Mouse (Mus musculus): ENCODE measurements around the gene Hipk4.

The Hipk4 gene

GRCm38 (mm10) chr7:27541922-27542321 is 18.9 kb downstream of the Hipk4 start:
- DNase-seq, result no peak

DNA sequence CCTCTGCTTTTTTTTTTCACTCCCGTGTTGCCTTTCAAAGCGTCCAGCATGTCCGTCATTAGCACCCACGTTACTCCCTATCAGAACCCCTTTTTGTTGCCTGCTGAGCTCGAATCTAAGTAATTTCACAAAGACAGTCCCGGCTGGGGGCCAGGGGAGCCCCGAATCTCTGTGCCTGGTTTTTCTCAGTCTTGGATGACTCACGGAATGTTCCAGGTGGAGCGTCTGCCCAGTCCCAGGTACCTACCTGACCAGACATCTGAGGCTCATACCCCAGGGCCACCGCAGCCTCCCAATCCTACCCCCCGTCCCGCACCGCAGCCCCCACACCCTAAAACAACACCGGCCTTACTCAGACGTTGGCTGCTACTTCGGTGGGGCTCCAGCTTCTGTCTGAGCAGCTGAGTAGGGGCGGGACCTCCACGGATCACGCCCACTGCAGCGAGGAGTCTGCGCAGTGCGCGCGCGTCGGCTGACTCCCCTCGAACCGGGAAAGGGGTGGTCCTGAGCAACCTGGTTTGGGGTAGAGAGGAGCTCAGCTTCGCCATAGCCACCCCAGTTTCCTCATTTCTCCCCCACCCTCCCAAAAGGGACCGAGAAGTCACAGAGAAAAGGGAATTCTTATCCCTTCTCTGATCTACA is 19.4 kb downstream of the Hipk4 start:
- peak; percentile 94 for DNase-seq

DNA sequence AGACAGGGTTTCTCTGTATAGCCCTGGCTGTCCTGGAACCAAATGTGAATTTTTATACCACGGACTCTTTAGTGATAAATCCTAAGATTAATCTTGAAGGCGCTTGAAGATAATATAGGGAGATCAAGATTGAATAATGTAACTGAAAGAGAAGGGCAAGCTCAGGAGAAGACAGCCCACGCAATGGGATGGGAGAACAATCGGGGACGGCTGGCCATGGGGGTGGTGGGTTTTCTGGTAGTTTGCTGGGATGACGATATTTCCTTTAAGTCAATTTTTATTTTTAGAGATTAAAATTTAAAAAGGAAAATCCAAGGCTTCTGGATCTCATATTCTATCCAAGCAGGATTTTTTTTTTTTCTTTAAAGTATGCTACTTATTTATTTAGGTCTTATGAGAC is 20.0 kb downstream of the Hipk4 start:
- DNase-seq, result no peak

GRCm38 (mm10) chr7:27543851-27544250 is 20.8 kb downstream of the Hipk4 start:
- DNase-seq, result no peak

- no peak for DNase-seq
Observed at GRCm38 (mm10) chr7:27544675-27545370, 21.8 kb downstream of the Hipk4 start.

- DNase-seq, result no peak
Observed at GRCm38 (mm10) chr7:27549597-27549996, 26.5 kb downstream of the Hipk4 start.

DNA sequence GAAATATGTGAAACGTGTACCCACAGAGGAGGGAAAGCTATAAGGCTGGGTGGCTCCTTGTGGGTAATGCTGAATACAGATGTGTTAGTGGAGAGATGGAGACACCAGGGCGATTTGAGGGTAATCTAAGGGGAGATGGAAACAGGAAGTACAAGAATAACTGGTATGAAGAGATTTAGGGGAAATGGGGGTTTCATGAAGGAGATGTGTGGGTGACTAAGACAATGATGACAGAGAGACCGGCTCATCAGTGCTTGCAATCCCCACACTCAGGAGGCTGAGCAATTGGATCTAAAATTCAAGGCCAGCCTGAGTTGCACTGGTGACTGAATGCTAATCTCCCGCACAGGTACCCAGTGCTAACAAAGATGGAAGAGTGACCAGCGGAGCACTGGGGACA is 29.0 kb downstream of the Hipk4 start:
- DNase-seq, result no peak

DNA sequence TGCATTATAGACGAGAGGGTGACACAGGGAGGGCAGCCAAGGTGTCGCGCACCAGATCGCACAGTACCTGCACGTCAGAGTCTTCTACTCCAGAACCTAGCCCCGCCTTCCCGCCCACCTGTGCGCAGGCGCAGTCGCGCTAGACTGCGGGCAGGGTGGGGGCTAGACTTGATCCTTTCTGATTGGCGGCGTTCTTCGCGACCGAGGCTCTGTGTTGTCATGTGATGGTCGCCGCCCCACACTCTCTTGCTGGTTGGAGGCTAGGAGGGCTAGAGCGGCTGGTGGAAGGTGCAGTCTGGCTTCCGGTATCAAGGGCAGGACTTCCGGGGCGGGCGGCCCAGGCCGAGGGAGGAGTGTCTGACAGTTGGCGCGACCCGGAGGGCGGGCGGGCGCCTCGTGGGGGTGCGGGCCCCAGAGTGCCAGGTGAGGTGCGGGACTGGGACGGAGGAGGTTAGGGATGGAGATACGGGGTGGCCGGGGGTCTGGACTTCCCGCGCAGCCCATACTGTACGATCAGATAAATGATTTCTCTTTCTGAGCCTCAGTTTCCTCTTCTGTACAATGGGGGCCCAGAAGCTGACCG is 30.0 kb downstream of the Hipk4 start, which contains the start of the genes Pld3 and 2310022A10Rik:
Gene Pld3, minus strand, starts transcription at position 288 of the 583 bp plus-strand sequence.
Gene 2310022A10Rik, plus strand, starts transcription at position 303 of the 583 bp plus-strand sequence.
- peak; percentile 99 for DNase-seq

- no peak for DNase-seq
Observed at GRCm38 (mm10) chr7:27560291-27560887, 37.3 kb downstream of the Hipk4 start.

GRCm38 (mm10) chr7:27560978-27561377 is 37.9 kb downstream of the Hipk4 start:
- no peak for DNase-seq

GRCm38 (mm10) chr7:27569580-27570224 is 46.6 kb downstream of the Hipk4 start:
- DNase-seq, result no peak

DNA sequence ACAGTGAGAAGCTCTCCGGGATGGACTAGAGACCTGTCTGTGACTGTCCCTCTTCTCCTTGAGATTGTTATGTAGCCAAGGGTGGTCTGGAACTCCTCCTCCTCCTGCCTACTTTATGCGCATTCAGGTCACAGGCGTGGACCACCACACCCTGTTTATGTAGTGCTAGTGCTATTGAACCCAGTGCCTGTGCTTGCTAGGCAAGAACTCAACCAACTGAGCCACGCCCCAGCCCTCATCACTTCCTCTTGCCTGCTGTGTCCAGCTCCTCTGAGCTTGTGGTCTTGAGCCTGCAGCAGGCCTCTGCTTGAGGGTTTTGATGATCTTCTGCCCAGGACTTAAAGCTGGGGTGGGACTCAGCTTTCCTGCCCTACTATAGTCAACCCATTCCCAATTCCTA is 49.1 kb downstream of the Hipk4 start:
- DNase-seq, result no peak

GRCm38 (mm10) chr7:27574124-27574880 is 51.2 kb downstream of the Hipk4 start:
- DNase-seq, result no peak

DNA sequence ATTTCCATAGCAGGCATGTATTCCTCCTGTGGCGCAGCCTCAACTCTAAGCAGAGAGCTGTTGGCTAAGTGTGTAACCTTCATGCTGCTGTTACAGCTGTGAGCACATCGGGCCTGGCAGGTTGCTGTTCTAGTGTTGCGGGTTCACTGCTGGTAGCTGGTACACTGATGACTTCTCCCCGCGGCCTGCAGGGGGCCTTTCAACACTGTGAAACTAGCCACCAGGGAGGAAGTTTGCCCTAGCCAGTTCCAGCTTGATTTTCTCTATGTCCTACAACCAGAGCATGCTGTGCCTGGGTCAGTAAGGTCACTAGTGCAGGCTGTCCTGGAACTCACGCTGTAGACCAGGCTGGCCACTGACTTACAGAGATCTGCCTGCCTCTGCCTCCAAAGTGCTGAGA is 53.8 kb downstream of the Hipk4 start:
- peak; percentile 38 for DNase-seq

DNA sequence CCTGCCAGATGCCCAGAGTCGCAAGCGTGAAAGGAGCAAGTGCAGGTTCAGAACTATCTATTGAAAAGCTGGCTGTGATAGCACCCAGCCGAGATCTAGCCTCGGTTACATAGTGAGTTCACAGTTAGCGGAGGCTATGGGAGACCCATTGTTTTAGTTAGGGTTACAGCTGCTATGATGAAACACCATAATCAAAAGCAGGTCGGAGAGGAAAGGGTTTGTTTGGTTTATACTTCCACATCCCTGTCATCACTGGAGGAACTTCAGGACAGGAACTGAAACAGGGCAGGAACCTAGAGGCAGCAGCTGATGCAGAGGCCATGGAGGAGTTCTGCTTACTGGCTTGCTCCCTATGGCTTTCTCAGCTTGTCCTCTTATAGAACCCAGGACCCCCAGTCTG is 54.5 kb downstream of the Hipk4 start:
- no peak for DNase-seq

DNA sequence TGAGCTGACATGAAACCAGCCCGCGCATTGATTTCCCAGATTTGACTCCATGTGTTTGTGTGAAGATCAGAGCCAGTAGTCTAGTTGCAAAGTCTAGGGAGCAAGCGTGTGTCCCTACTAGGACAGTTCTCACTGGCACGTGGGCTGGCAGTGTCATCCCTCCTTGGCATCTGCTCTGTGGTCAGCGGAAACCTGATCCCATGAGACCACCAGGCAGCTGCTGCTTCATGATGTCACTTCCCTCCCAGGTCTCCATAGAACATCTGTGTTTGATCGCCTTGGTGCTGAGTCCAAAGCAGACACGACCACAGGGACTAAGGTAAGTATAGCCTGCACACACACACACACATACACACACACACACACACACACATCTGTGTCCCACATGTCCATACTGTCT is 55.4 kb downstream of the Hipk4 start:
- DNase-seq, result no peak

DNA sequence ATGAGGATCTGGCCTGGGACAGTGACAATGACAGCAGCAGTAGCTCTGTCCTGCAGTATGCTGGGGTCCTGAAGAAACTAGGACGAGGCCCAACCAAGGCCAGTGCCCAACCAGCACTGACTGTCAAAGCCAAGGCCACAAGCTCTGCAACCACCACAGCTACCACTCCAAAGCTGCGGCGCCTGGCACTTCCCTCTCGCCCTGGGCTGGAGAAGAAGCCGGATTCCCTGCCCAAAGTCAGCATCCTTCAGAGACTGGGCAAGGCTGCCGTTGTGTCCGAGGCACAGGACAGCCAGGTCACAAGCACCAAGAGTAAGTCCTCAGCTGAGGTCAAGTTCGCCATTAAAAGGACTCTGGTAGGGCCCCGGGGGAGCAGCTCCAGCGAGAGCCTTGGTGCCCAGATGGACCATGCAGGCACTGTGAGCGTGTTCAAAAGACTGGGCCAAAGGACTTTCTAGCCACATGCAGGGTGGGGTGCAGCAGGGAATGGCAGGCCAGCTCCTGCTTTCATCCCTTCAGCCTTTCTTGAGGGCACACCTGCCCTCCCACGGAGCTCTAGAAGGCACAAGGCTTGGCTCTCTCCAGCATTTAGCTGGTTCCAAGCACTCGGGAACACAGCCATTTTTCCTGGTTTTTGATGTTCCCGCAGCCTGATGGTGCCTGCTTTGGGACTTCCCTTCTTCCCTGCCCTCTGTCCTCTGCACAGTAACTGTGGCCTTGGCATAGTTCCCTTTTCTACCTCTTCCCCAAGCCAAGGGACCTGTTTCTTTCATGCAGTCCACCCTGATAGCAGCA is 57.5 kb downstream of the Hipk4 start:
- no peak for DNase-seq
